Mouse (Mus musculus): ENCODE results near the gene Iqcj. TPM values are rescaled to one million over a fixed set of nuclear protein-coding genes. Genes with fewer than 3 reads are reported as not detected.

Gene Iqcj
- polyA plus RNA-seq, 1 experiment, result not detected

DNA sequence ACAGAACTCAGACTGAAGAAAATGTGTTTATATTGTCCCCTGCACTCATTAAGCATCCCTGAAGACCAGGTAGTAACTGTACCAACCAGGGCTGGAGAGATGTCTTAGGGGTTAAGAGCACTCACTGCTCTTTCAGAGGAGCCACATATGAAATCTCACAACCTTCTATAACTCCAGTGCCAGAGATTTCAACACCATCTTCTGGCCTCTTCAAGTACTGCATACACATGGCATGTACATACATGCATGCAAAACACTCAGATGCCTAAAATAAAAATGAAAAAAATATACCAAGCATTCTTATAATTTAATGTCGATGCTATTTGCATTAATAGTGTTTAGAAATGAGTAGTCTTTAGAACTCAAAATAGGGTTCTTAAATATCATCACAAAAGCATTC, 88.0 kb downstream of the Iqcj start:
- H3ac ChIP-seq (ENCODE audit: control insufficient read depth, insufficient read length), result no peak overlapping the region
- no peak overlapping the region for H3K4me3 ChIP-seq
- no peak for TF ChIP-seq CEBPB (IDR thresholded peaks at IDR 0.05; ENCODE audit: insufficient read depth, poor library complexity, severe bottlenecking)
- TF ChIP-seq POLR2A (IDR thresholded peaks at IDR 0.05; ENCODE audit: insufficient read length, low read depth), result no peak
- TF ChIP-seq SRF (IDR thresholded peaks at IDR 0.05; ENCODE audit: control insufficient read depth, insufficient read length, low read depth), result no peak
- no peak for TF ChIP-seq MYOG (IDR thresholded peaks at IDR 0.05; ENCODE audit: control insufficient read depth in 1 of 3, insufficient read depth in 1 of 3, insufficient read length in 2 of 3, low read depth in 2 of 3)
- no peak for TF ChIP-seq TCF12 (IDR thresholded peaks at IDR 0.05; ENCODE audit: insufficient read depth, poor library complexity, severe bottlenecking)
- TF ChIP-seq MAX (IDR thresholded peaks at IDR 0.05; ENCODE audit: low read depth), result no peak
- no peak for TF ChIP-seq POLR2AphosphoS2 (IDR thresholded peaks at IDR 0.05; ENCODE audit: insufficient read length, low read depth)
- no peak for TF ChIP-seq TCF3 (IDR thresholded peaks at IDR 0.05; ENCODE audit: insufficient read length, low read depth)
- TF ChIP-seq REST (IDR thresholded peaks at IDR 0.05; ENCODE audit: insufficient read depth, insufficient read length), result no peak
- TF ChIP-seq MYOD1 (IDR thresholded peaks at IDR 0.05; ENCODE audit: control insufficient read depth in 1 of 3, insufficient read length in 2 of 3, low read depth in 2 of 3), result no peak
- H3K36me3 ChIP-seq (ENCODE audit: control insufficient read depth, insufficient read depth), result no peaks in the 10 kb centered on the region
- H3K4me2 ChIP-seq (ENCODE audit: low read depth), result no peak overlapping the region
- no peaks in the 10 kb centered on the region for H3K27me3 ChIP-seq (ENCODE audit: control insufficient read depth, insufficient read depth, insufficient read length)
- no peaks in the 10 kb centered on the region for H3K79me2 ChIP-seq (ENCODE audit: control insufficient read depth, insufficient read depth)

DNA sequence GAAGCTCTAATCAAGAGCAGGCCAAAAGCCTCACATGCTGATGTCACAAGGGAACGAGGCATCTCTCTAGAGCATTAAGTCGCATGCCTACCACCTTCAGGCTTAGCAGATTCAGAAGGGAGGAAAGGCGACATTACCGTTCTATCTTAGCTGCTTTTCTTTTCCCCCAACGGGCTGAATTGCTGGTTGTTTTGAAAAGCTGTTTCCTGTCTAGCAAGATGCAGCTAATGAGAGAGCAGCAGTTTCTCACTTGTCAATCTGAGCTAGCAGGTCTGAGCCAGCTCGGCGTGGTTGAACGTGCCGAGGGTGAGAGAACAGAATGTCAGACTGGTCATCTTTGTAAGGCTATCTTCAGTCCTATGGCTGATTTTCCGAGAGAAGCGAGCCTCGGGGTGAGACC, 91.3 kb downstream of the Iqcj start:
- TF ChIP-seq SRF (IDR thresholded peaks at IDR 0.05; ENCODE audit: control insufficient read depth, insufficient read length, low read depth) (no peak), REST (IDR thresholded peaks at IDR 0.05; ENCODE audit: insufficient read depth, insufficient read length) (no peak), TCF3 (IDR thresholded peaks at IDR 0.05; ENCODE audit: insufficient read length, low read depth) (no peak), USF1 (IDR thresholded peaks at IDR 0.05; ENCODE audit: low read depth) (no peak)
- H3K4me3 ChIP-seq, result no peak overlapping the region
- H3ac ChIP-seq (ENCODE audit: control insufficient read depth, insufficient read length), result no peak overlapping the region
- no peaks in the 10 kb centered on the region for H3K36me3 ChIP-seq (ENCODE audit: control insufficient read depth, insufficient read depth)
- H3K79me2 ChIP-seq (ENCODE audit: control insufficient read depth, insufficient read depth), result no peaks in the 10 kb centered on the region
- H3K4me2 ChIP-seq (ENCODE audit: low read depth), result no peak overlapping the region
- H3K27me3 ChIP-seq (ENCODE audit: control insufficient read depth, insufficient read depth, insufficient read length), result no peaks in the 10 kb centered on the region

DNA sequence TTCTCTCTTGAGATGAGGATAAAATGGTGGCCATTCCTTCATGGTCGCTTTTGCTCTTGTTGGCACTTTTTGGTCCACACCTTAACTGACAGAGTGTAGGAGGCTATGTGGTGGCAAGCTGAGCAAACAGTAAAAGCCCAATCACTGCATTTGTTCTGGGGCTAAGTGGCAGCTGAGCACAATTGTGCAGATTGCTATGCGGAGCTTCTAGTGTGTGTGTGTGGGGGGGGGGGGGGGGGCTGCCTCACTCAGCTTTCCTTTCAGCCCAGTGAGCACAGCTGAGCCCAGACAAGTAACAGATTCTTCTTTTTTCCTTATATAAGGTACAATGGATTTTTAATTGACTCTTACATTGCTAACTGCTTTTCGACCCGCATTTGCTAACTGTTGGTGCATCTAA, 110.4 kb downstream of the Iqcj start:
- no peaks in the 10 kb centered on the region for H3K79me2 ChIP-seq (ENCODE audit: control insufficient read depth, insufficient read depth)
- TF ChIP-seq MYOD1 (IDR thresholded peaks at IDR 0.05; ENCODE audit: control insufficient read depth in 1 of 3, insufficient read length in 2 of 3, low read depth in 2 of 3) (no peak), MAX (IDR thresholded peaks at IDR 0.05; ENCODE audit: low read depth) (no peak), SRF (IDR thresholded peaks at IDR 0.05; ENCODE audit: control insufficient read depth, insufficient read length, low read depth) (no peak), TCF3 (IDR thresholded peaks at IDR 0.05; ENCODE audit: insufficient read length, low read depth) (no peak), E2F4 (IDR thresholded peaks at IDR 0.05; ENCODE audit: insufficient read depth) (no peak), TCF12 (IDR thresholded peaks at IDR 0.05; ENCODE audit: insufficient read depth, poor library complexity, severe bottlenecking) (no peak), CEBPB (IDR thresholded peaks at IDR 0.05; ENCODE audit: insufficient read depth, poor library complexity, severe bottlenecking) (no peak), MYOG (IDR thresholded peaks at IDR 0.05; ENCODE audit: control insufficient read depth in 1 of 3, insufficient read depth in 1 of 3, insufficient read length in 2 of 3, low read depth in 2 of 3) (no peak), POLR2AphosphoS2 (IDR thresholded peaks at IDR 0.05; ENCODE audit: insufficient read length, low read depth) (no peak), USF1 (IDR thresholded peaks at IDR 0.05; ENCODE audit: low read depth) (no peak), REST (IDR thresholded peaks at IDR 0.05; ENCODE audit: insufficient read depth, insufficient read length) (no peak), POLR2A (IDR thresholded peaks at IDR 0.05; ENCODE audit: insufficient read length, low read depth) (no peak)
- no peaks in the 10 kb centered on the region for H3K27me3 ChIP-seq (ENCODE audit: control insufficient read depth, insufficient read depth, insufficient read length)
- H3K36me3 ChIP-seq (ENCODE audit: control insufficient read depth, insufficient read depth), result no peaks in the 10 kb centered on the region
- H3ac ChIP-seq (ENCODE audit: control insufficient read depth, insufficient read length), result no peak overlapping the region
- H3K4me2 ChIP-seq (ENCODE audit: low read depth), result no peak overlapping the region
- H3K4me3 ChIP-seq, result no peak overlapping the region

DNA sequence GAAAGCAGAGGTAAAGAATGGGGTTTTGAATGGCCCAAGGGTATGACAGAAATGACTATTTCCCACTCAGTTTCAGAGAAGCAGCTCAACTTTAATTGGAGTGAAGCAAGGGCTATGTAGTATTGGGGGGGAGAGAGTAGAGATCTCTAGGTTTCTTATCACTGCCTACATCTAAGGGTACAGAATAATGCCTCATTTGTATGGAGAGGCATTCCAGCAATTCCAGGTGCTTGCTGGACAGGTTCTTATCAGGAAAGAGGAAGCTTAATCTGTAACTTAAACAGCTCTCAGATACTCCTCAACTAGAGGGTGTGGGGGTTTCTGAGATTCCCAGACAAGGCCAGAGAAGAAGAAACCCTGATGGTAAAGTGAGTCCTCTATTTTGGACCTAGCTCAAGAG, 120.3 kb downstream of the Iqcj start:
- Histone ChIP-seq H3K79me2 (ENCODE audit: control insufficient read depth, insufficient read depth) (no peaks in the 10 kb centered on the region), H3K4me3 (no peak overlapping the region), H3K36me3 (ENCODE audit: control insufficient read depth, insufficient read depth) (no peaks in the 10 kb centered on the region), H3K27me3 (ENCODE audit: control insufficient read depth, insufficient read depth, insufficient read length) (no peaks in the 10 kb centered on the region), H3ac (ENCODE audit: control insufficient read depth, insufficient read length) (no peak overlapping the region), H3K4me2 (ENCODE audit: low read depth) (no peak overlapping the region)
- TF ChIP-seq TCF12 (IDR thresholded peaks at IDR 0.05; ENCODE audit: insufficient read depth, poor library complexity, severe bottlenecking) (no peak), E2F4 (IDR thresholded peaks at IDR 0.05; ENCODE audit: insufficient read depth) (no peak), MAX (IDR thresholded peaks at IDR 0.05; ENCODE audit: low read depth) (no peak), POLR2AphosphoS2 (IDR thresholded peaks at IDR 0.05; ENCODE audit: insufficient read length, low read depth) (no peak), MYOG (IDR thresholded peaks at IDR 0.05; ENCODE audit: control insufficient read depth in 1 of 3, insufficient read depth in 1 of 3, insufficient read length in 2 of 3, low read depth in 2 of 3) (no peak), USF1 (IDR thresholded peaks at IDR 0.05; ENCODE audit: low read depth) (no peak), TCF3 (IDR thresholded peaks at IDR 0.05; ENCODE audit: insufficient read length, low read depth) (no peak), REST (IDR thresholded peaks at IDR 0.05; ENCODE audit: insufficient read depth, insufficient read length) (no peak), CEBPB (IDR thresholded peaks at IDR 0.05; ENCODE audit: insufficient read depth, poor library complexity, severe bottlenecking) (no peak), MYOD1 (IDR thresholded peaks at IDR 0.05; ENCODE audit: control insufficient read depth in 1 of 3, insufficient read length in 2 of 3, low read depth in 2 of 3) (no peak), POLR2A (IDR thresholded peaks at IDR 0.05; ENCODE audit: insufficient read length, low read depth) (no peak)

DNA sequence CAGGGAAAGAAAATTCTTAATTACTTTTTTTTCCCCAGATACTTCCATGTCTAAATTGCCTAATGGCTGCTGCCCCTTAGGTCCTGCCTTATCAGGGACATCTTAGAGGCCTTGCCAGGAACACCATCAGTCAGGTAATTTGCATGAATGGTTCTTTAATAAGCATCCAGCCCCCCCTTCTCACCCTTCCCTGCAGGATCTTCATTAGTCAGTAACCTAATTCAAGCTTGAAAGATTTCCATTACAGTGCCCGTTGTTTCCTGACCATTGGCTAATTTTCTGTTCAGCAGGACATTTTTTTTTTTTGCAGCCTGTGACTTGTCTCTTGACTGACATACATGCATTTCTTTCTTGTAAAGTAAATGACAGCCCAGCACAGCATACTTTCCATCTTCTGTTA, 123.8 kb downstream of the Iqcj start:
- TF ChIP-seq MYOD1 (IDR thresholded peaks at IDR 0.05; ENCODE audit: control insufficient read depth in 1 of 3, insufficient read length in 2 of 3, low read depth in 2 of 3) (no peak), CEBPB (IDR thresholded peaks at IDR 0.05; ENCODE audit: insufficient read depth, poor library complexity, severe bottlenecking) (no peak), USF1 (IDR thresholded peaks at IDR 0.05; ENCODE audit: low read depth) (no peak), E2F4 (IDR thresholded peaks at IDR 0.05; ENCODE audit: insufficient read depth) (no peak), POLR2A (IDR thresholded peaks at IDR 0.05; ENCODE audit: insufficient read length, low read depth) (no peak), SRF (IDR thresholded peaks at IDR 0.05; ENCODE audit: control insufficient read depth, insufficient read length, low read depth) (no peak), TCF3 (IDR thresholded peaks at IDR 0.05; ENCODE audit: insufficient read length, low read depth) (no peak), TCF12 (IDR thresholded peaks at IDR 0.05; ENCODE audit: insufficient read depth, poor library complexity, severe bottlenecking) (no peak), MYOG (IDR thresholded peaks at IDR 0.05; ENCODE audit: control insufficient read depth in 1 of 3, insufficient read depth in 1 of 3, insufficient read length in 2 of 3, low read depth in 2 of 3) (no peak), POLR2AphosphoS2 (IDR thresholded peaks at IDR 0.05; ENCODE audit: insufficient read length, low read depth) (no peak), MAX (IDR thresholded peaks at IDR 0.05; ENCODE audit: low read depth) (no peak), REST (IDR thresholded peaks at IDR 0.05; ENCODE audit: insufficient read depth, insufficient read length) (no peak)
- no peaks in the 10 kb centered on the region for H3K27me3 ChIP-seq (ENCODE audit: control insufficient read depth, insufficient read depth, insufficient read length)
- no peak overlapping the region for H3ac ChIP-seq (ENCODE audit: control insufficient read depth, insufficient read length)
- H3K4me3 ChIP-seq, result no peak overlapping the region
- no peak overlapping the region for H3K4me2 ChIP-seq (ENCODE audit: low read depth)
- no peaks in the 10 kb centered on the region for H3K79me2 ChIP-seq (ENCODE audit: control insufficient read depth, insufficient read depth)
- no peaks in the 10 kb centered on the region for H3K36me3 ChIP-seq (ENCODE audit: control insufficient read depth, insufficient read depth)

Data from myocyte (in vitro differentiated cells).